14 mouse cellular contexts compared by ENCODE assay signal in genomic region chr6:143640652-143641051, GRCm38 (mm10).
A peak's percentile ranks its signal among the peaks of the same experiment; 100 is the strongest.
DNase-seq lines count a peak whose midpoint lies in the region; ATAC-seq and TF ChIP-seq lines count a peak whose summit lies in the region.
"Had no signal": no experiment of that assay in that cellular context is flagged by ENCODE, and none has a peak within 500 bp of the region (broad histone marks: within the 10 kb centered on the region; RNA-seq: fewer than 3 reads in every experiment).

No protein-coding gene starts in this region.

- 71% methylated on average over 5 of the region's 5 CpGs for WGBS in kidney, embryonic 16.5 days
- WGBS in lung, postnatal 0 days, result 40% methylated on average over 5 of the region's 5 CpGs

- no peak for TF ChIP-seq EP300 in lung, postnatal 0 days (IDR thresholded peaks at IDR 0.05)

- CTCF ChIA-PET in Patski (lab: Charles Lee), result no interaction called here

- H3K4me1 ChIP-seq in kidney, embryonic 16.5 days (ENCODE audit: insufficient read depth, low read length), result no peaks in the 10 kb centered on the region
- no peaks in the 10 kb centered on the region for H3K4me1 ChIP-seq in lung, postnatal 0 days (ENCODE audit: insufficient read depth, low read depth, low read length)
- H3K4me1 ChIP-seq: limb, embryonic 12.5 days; midbrain, embryonic 15.5 days had no signal

- no peak overlapping the region for H3K27ac ChIP-seq in kidney, embryonic 16.5 days (ENCODE audit: low read length)
- H3K27ac ChIP-seq in lung, postnatal 0 days (ENCODE audit: low read length), result no peak overlapping the region
- H3K27ac ChIP-seq: embryonic facial prominence, embryonic 10.5 days; kidney, postnatal 0 days; limb, embryonic 12.5 days; midbrain, embryonic 15.5 days had no signal

- POLR2A ChIA-PET in Patski (lab: Charles Lee), result no interaction called here

- H3K9me3 ChIP-seq in kidney, embryonic 16.5 days (ENCODE audit: low read length), result no peaks in the 10 kb centered on the region
- no peaks in the 10 kb centered on the region for H3K9me3 ChIP-seq in lung, postnatal 0 days (ENCODE audit: low read length)
- H3K9me3 ChIP-seq: embryonic facial prominence, embryonic 10.5 days; limb, embryonic 12.5 days; midbrain, embryonic 15.5 days had no signal

- intact Hi-C loops in gastrocnemius, postnatal 14 days (cut with DNase I; ENCODE audit: low total_unique reads), result no loop called here
- intact Hi-C loops in left cerebral cortex, postnatal 10 days (cut with DNase I), result no loop called here

- no peaks in the 10 kb centered on the region for H3K27me3 ChIP-seq in kidney, embryonic 16.5 days (ENCODE audit: insufficient read depth, low read length)
- no peaks in the 10 kb centered on the region for H3K27me3 ChIP-seq in Patski
- no peaks in the 10 kb centered on the region for H3K27me3 ChIP-seq in lung, postnatal 0 days (replicated peaks; ENCODE audit: insufficient read depth, low read length)
- H3K27me3 ChIP-seq: limb, embryonic 12.5 days; midbrain, embryonic 15.5 days had no signal

- H3K9ac ChIP-seq in kidney, embryonic 16.5 days (replicated peaks; ENCODE audit: low read length), result no peak overlapping the region
- H3K9ac ChIP-seq in lung, postnatal 0 days (replicated peaks; ENCODE audit: low read depth), result no peak overlapping the region
- H3K9ac ChIP-seq: limb, embryonic 12.5 days; midbrain, embryonic 15.5 days had no signal

- no peak for TF ChIP-seq CTCF in Patski (IDR thresholded peaks at IDR 0.05)
- TF ChIP-seq CTCF in lung, postnatal 0 days (IDR thresholded peaks at IDR 0.05), result peak; percentile 0; the same call in 1 of the 2 replicates

- no peak for ATAC-seq in kidney, embryonic 16.5 days (ENCODE audit: low FRiP score, low TSS enrichment)
- peak; percentile 99 for ATAC-seq in Patski
- ATAC-seq in lung, postnatal 0 days, result peak; percentile 86
- ATAC-seq: midbrain, embryonic 15.5 days had no signal

- no peaks in the 10 kb centered on the region for H3K36me3 ChIP-seq in kidney, embryonic 16.5 days (ENCODE audit: insufficient read depth, low read length)
- H3K36me3 ChIP-seq in lung, postnatal 0 days (ENCODE audit: insufficient read depth, low read length), result no peaks in the 10 kb centered on the region
- H3K36me3 ChIP-seq: embryonic facial prominence, embryonic 10.5 days; limb, embryonic 12.5 days; midbrain, embryonic 15.5 days had no signal

- H3K4me2 ChIP-seq in kidney, embryonic 16.5 days (replicated peaks; ENCODE audit: low read depth, low read length), result no peak overlapping the region
- H3K4me2 ChIP-seq in lung, postnatal 0 days (replicated peaks; ENCODE audit: low read depth, low read length), result no peak overlapping the region
- H3K4me2 ChIP-seq: limb, embryonic 12.5 days; midbrain, embryonic 15.5 days had no signal

- H3K4me3 ChIP-seq in kidney, embryonic 16.5 days (ENCODE audit: low read length), result no peak overlapping the region
- no peak overlapping the region for H3K4me3 ChIP-seq in lung, postnatal 0 days (ENCODE audit: low read depth, low read length)
- H3K4me3 ChIP-seq: embryonic facial prominence, embryonic 10.5 days; limb, embryonic 12.5 days; midbrain, embryonic 15.5 days had no signal

- in situ Hi-C loops in Patski (cut with MboI; ENCODE audit: low pct_unique_long_range_greater_than_20kb), result no loop called here

- peak; percentile 12 for DNase-seq in kidney, adult 11 months
- peak; percentile 69 for DNase-seq in Patski (ENCODE audit: low read depth, low spot score)
- peak; percentile 5 for DNase-seq in gastrocnemius, postnatal 14 days
- DNase-seq in lung, postnatal 0 days (ENCODE audit: low spot score), result peak; percentile 87
- DNase-seq in right cerebral cortex, postnatal 25 days, result no peak
- DNase-seq in left cerebral cortex, postnatal 10 days (ENCODE audit: extremely low spot score in 1 of 2, low spot score in 2 of 2), result no peak
- DNase-seq in left cerebral cortex, adult 9 months (ENCODE audit: low spot score in 2 of 2), result no peak
- DNase-seq: retina, postnatal 1 day; thymus, adult 18-20 months had no signal

Comparison
In these comparisons a context has a peak if more than half of its experiments do, and no peak if none do; other contexts are left out.
1. DNase-seq: peak in kidney, adult 11 months (single experiment), Patski (single experiment), gastrocnemius, postnatal 14 days (single experiment) and lung, postnatal 0 days (single experiment); none in right cerebral cortex, postnatal 25 days (single experiment), left cerebral cortex, postnatal 10 days (0 of 2) and left cerebral cortex, adult 9 months (0 of 2).